Mouse (Mus musculus) retina, embryonic 14.5 days (tissue): ENCODE results near the gene Irf1.

Experiments used
- DNase-seq: peaks from one replicate; pipeline ENCODE4 v3.0.0-alpha.2; 2015; ENCODE audit warnings: low spot score

Irf1 gene

DNA sequence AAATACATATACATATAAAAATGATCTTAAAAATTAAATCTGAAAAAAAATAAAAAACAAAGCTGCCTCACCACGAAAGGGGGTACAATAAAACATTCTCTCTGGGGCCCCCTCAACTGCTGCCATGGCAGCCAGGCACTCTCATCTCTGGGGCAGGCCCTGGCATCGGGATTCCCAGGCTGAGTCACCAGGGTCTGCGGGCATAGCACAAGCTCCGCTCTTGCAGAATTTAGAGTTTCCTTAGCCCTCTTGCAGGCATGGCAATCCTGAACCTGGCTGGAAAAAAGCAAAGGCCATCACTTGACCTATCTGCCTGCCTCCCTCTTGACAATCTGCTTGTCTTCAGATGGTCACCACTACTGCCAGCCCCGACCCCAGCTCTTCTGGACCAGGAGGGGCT is 8.5 kb upstream of the Irf1 start:
- DNase-seq, result no peak

DNA sequence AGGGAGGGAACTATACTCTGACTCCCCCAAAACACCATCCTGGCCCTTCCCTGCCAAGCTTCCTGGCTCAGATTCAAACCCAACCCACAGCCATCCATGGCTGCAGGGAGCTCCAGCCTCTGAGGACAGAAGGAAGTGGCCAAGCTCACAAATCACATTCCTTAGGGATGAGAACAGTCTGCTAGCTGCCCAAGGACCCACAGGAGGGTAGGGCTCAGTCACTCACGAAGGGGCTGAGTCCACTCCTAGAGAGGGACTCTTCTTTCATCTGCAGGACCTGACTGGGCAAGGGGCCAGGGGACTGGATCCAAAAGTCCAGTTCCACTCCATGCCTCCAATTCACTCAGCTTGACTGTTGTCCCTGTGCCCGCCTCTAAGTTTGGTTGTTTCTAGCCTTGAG is 8.0 kb upstream of the Irf1 start:
- no peak for DNase-seq

DNA sequence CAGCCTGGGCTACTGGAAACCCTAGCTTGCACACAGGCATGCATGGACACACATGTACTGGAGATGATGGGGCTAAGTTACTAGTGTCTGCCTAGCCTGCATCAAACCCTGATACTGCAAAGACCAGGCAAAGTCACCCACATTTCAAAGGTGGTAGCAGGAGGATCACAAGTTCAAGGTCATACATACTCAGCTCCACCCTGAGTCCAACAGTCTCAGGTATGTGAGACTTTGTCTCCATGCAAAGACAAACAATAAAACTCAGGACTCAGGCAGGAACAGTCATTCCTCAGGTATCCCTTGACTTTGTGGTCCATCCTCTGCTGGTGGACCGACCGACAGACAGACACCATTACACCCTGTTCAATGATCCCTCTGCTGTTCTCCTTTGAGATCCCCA is 7.4 kb upstream of the Irf1 start:
- DNase-seq, result no peak

DNA sequence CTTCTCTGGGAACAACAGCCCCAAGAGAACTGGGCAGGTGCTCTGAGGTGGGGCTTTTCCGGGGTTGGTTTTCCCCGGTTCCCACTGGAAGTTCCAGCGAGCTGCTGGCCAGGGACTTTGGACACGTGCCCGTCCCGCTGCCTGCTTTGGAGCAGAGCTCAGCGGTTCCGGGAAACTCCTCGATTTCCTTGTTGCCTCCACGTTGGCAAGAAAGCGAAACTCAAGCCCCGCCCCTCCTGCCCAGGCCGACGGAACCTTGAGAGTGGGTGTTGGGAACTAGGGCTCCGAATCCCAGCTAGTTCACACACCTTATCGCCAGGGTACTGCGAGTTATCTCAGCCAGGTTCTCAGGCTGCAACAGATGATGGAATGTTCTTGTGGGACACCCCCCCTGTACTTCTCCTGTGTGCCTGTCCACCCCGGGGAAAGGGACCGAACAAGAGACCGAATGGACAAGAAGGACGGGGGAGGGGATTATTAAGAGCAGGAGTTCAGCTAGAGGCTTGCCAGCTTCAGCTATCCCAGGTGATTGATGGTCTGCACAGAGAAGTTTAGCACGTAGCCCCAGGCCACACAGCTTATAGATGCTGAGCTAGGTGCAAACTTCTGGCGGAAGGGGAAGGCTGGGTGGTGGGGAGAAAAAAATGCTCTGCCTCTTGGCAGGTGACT is 6.9 kb upstream of the Irf1 start:
- peak; percentile 16 for DNase-seq

DNA sequence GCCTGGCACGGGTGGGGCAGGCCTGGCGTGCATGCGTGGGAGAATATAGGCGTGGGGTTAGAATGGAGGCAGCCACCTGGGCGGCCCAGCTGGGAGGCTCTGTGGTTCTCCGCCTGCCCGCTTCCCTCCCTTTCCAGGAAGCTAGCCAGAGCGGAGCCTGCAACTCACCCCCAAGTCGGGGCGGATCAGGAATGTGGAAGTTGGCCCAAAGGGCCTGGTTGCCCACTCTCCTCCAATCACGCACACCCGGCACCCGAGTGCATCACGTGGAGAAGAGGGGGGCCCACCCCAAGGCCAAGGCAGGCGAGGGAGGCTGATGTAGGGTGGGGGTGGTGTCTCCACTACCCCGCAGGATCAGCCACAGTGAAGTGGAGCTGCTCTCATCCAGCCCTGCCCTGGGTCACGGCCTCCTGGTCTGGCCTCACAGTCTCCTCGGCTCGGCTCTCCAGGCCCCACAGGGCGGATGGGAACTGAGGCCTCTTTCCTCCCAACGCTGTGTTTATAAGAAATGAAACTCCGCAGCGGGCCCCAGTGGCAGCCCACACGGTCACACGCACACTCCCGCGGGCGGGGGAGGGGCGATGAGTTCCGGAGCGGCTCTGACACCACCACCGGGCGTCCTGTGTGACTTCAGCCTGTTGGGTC is 6.2 kb upstream of the Irf1 start:
- peak; percentile 79 for DNase-seq

DNA sequence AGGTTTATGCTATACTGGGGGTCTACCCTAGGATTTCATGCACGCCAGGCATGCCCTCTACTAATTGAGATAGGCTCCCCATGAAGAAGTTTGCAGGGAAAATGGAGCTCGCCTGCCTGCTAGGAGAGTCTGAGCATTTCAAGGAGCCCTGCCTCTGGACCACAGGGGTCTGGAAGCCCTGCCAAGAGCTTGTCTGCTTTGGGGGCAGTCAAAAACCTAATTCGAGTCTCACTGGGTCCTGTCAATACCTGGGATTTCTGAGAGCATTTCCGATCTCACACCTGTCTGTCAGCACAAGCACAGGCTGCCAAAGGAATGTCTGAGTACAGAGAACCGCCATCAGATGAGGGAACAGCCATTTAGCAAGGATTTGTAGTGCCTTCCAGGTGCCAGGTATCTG is 5.2 kb upstream of the Irf1 start:
- no peak for DNase-seq

DNA sequence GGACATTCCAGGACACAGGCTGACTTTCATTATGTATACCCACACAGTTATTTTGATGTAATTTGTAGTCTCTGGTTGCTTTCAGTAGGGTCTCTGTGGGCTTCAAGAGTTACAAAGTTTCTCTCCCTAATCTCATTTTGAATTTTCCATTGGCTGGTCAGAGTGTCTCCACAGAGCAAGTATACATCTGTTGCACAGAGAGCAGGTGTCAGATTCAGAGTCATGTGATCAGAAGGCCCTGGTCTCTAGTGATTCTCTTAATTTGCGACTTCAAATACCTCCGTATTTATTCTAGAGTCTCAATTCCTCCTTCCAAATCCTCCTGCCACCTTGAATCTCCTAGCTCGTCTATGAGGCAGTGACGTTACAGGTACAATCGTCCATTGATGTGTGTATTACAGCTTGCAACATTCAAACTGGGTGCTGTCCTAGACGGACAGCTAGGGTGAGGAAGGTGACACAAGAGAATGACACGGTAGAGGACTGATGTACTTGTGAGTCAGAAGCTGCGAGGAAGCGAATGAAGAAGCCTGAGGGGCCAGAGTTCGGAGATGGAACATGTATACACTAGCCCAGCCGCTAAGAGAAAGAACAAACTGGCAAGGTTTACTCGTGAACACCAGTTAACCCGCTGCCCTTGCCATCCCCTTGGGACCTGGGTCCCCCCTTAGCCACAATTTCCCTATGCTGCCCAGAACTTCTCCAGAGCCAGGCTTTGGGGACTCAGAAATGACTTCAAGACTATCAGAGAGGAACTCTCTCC is 1.2 kb upstream of the Irf1 start:
- no peak for DNase-seq

DNA sequence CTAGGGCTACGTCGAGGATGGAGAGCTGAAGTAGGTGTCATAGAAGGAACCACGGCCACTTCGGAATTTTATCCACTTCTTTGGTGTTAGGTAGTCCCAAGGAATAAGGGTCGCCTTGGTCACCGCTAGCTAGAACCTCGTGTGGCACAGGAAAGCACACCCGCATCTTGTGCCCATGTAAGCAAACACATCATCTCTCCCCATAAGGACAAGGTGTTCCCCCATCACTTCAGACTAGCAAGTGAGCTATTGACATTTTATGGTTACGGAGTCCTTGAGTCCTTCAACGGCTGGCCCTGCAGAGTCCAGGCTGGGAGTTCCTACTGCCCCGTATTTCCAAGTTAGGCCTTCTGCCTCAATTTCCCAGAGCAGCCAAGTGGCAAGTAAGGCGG is 633 bp upstream of the Irf1 start:
- no peak for DNase-seq

DNA sequence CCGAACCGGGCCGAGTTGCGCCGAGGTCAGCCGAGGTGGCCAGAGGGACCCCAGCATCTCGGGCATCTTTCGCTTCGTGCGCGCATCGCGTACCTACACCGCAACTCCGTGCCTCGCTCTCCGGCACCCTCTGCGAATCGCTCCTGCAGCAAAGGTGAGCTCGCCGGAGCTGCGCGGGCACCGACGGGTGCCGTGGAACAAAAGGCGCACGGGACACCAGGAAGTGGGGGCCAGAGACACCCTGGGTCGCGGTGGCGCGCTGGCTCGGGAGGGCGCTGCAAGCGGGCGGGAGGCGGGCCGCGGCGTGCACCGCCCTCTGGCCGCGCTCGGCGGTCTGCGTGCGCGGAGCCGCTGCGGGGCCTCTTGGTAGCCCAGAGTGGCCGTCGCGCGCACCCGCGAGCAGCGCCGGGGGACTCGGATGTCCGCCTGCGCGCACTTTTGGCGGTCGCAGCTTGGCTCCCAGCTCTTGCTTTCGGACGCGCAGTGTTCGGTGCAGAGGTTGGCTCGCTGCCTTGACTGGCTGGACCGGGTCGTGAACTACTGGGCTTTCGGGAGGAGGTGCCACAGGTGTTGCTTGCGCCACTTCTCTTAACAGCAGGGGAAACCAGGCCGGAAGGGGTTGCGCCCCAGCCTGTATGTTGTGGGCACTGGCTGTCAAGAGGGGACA is 444 bp downstream of the Irf1 start:
- peak; percentile 76 for DNase-seq

DNA sequence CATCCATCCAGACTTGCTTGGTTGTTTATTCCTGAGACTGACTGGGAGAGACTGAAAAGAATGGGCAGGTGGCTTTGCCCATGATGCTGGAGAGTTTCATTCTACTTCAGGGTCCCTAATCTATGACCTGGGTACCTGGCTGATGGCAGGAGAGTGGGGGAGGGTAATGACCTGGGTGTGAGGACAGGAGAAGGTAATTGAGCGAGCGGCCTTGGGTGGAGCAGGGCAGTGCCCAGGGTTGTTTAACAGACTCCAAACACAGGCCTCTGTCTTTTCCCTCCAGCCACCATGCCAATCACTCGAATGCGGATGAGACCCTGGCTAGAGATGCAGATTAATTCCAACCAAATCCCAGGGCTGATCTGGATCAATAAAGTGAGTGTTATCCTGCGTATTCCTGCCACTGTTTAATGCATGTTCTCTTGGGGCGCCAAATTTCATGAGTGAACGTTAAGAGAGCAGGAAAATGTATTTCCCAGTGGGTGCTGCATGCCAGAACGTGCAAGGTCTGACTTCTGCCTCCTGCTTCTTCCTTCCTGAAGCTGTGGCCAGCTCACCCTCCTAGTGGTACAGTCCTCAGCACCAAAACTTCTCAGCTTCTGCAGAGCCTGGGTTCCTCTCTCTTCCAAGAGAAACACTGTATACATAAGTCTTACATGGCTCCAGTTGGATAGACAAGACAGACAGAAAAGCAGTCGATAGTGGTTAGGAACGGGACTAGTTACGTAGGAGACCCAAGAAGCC is 1.4 kb downstream of the Irf1 start:
- DNase-seq, result no peak

DNA sequence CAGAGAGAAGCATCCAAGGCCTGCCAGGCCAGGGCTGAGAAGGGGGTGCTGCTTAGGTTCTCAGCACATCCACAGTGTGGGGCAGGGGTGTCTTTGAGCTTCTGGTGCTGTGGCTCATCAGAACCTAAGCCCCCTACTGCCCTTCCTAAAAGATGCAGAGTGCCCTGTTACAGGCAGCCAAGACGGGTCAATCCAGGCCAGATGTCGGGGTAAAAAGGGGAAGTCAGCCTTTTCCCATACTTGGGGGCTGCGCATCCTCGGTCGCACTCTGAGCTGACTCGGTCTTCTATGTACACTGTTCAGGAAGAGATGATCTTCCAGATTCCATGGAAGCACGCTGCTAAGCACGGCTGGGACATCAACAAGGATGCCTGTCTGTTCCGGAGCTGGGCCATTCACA is 2.7 kb downstream of the Irf1 start:
- DNase-seq, result no peak

DNA sequence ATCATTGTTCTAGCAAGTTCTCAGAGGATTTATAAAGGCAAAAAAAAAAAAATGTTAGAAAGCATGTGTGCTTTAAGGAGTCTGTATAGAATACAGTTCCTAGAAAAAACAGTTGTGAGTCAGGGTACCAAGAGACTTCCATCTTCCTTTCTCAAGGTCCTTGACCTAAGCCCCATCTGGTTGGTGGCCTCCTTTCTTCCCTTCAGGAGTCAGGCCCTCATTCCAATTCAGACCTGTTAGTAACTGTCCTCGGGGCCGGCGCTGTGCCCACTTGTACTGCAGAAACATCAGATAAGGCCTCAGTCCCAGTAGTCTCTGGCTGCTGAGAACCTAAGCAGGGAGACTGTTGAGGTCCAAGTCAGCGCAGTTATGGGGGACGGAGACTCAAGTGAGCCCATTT is 3.3 kb downstream of the Irf1 start, which contains the start of gene Gm17334:
TSS of gene Gm17334 (minus strand) at position 101 of the 400 bp plus-strand sequence.
- DNase-seq, result no peak

DNA sequence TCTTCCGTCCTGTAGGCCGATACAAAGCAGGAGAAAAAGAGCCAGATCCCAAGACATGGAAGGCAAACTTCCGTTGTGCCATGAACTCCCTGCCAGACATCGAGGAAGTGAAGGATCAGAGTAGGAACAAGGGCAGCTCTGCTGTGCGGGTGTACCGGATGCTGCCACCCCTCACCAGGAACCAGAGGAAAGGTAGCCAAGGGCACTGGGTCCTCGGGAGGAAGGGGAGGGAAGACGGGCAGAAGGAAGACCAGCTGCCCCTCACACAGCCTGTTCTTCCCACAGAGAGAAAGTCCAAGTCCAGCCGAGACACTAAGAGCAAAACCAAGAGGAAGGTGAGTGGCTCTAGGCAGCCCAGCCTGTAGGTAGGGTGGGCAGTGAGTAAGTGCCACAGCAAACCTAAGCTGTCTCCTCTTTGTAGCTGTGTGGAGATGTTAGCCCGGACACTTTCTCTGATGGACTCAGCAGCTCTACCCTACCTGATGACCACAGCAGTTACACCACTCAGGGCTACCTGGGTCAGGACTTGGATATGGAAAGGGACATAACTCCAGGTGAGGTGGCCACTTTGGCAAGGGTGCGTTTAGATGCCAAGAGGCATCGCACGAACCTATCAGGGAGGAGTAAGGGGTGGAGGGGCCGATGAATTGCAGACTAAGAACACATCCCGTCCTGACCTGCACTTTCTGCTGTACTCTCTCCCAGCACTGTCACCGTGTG is 4.0 kb downstream of the Irf1 start:
- DNase-seq, result no peak

DNA sequence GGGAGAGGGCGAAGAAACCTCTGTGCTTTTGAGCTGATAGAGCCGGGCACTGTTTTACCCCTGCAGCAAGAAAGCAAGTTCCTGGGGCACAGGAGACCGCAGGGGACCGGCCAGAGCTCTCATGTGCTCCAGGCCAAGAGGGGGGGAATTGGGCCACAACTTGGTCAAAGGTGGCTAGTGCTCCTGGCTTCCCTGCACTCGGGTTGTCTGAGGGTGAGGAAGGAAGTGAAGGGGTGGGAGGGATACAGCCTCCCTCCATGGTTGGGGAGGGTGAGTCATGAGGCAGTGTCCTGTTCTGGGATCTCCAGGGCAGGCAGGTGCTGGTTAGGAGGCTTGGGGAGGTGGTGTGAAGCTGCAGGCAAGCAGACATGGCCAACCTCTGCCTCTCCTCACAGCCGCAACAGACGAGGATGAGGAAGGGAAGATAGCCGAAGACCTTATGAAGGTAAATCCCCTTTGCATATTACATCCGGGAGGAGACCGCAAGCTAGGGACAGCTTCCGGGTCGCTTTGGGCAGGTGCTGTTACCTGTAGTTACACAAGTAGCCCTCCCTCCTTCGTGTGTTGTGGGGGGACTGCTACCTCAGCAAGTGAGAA is 4.9 kb downstream of the Irf1 start:
- DNase-seq, result no peak

DNA sequence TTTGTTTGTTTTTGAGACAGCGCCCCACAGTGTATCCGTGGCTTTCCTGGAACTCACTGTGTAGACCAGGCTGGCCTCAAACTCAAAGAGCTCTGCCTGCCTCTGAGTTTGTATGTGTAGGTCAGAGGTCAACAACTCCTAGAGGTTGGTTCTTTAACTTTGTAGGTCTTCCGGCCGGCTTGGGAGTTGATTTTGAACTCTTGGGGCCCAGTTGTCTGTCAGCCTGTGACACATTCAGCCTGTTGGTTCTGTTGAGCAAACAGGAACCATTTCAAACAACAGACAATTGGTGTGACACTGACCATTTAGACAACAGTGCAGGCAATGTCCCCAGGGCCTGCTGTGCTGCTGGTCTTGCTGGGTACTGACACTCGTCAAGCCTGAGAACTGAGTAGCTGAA is 7.9 kb downstream of the Irf1 start:
- DNase-seq, result no peak

DNA sequence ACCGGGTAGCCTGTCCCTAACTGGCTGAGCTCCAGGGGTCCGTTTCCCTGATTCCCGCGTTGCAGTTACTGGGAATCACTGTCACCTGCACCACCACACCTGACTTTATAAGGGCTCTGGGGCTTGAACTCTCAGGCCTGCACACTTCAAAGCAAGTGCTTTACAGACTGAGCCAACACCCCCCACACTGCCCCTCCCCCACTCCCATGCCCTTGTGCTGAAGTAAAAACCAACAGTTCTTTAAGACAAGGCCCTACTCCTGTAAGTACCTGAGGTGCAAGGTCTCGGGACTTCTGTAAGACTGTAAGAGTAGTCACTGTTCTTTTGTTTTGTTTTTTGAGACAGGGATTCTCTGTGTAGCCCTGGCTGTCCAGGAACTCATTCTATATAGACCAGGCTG is 8.6 kb downstream of the Irf1 start:
- DNase-seq, result no peak

DNA sequence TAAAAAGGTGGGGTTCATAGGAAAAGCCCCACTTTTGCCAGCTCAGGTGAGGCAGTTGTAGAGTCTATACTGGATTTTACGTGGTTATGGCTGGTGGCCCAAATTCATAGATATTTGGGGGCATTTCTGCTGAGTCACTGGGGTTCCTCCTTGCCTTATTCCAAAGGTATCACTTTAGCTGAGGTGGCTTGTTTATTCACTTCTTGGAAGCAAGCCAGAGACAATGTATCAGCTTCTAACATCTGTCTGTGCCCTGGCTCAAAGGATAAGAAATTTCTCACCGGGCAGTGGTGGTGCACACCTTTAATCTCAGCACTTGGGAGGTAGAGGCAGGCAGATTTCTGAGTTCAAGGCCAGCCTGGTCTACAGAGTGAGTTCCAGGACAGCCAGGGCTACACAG is 10.0 kb downstream of the Irf1 start:
- DNase-seq, result no peak

DNA sequence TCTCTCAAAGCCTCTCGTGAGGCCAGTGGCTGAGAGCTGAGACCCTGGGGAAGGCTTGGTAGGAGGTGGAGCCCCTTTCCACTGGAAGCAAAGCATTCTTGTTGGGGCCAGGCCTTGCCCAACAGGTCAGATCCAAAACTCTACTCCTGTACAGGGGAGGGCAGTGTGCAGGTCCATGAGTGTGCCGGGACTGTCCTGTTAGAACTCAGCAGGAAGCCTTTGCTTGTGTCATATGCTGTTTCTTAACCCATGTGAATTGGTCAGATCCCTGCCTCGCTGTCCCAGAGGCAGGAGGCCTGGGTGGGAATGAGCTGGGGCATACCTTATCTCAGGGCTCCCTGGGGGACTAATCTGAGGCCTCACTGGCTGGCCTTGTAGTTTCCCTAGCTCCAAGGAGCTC is 10.4 kb downstream of the Irf1 start:
- DNase-seq, result no peak

DNA sequence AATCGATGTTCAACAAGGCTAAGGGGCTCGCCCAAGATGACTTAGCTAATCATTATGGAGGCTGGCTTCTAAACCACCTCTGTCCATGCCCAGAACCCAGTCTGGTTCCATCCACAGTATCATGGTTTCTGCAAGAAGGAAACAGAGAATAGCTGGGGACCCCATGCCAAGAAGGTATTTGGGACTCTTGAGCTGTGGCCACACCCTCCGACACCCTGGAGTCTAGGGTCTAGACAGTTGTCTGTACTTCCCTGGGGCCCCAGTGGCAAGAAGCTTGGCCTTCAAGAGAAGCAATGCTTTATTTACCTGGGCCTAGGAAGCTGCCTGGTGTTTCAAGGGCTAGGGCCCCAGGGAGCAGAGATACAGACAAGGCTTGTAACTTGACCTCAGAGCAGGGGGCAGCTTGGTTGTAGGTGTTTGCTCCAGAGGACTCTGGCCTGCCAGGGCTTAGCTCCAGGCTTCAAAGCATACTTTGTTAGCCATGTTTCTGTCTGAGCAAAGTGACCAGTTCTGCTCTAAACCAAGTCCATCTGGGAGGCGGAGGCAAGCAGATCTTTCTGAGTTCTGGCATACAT is 11.5 kb downstream of the Irf1 start:
- no peak for DNase-seq

DNA sequence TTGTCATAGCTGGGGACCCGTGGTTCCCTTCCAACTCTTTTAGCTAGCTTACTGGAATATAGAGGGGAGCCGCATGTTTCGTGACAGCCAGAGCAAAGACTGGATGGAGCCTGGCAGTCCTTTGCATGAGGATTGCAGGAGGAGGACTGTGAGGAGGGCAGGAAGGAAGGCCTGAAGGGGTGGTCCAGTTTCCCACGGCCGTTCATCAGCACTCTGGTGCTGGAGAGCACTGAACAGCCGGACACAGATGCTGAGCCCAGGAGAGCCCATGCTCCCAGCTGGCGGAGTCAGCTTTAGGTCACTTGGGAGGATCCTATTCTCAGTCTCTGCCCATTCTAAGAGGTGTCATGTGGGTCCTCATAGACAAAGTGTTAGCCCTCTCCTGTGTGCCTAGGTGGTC is 12.2 kb downstream of the Irf1 start:
- DNase-seq, result no peak

DNA sequence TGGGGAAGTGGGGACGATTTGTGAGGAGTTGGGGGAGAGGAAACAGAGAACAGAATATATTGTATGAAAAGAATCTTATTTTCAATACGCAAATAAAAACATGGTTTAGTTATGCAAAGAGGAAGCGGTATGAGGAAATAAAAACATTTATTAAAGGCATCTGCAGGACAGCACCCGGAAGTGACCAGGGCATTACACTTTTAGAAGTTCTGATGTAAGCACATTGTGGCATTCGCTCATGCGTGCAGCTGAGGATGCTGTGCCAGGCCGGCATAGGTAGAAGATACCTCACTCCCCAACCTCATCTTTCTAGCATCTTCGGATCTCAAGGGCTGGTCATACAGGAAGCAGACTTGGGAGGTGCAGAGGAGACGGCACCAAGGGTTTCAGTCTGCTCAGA is 13.5 kb downstream of the Irf1 start:
- no peak for DNase-seq
